Mouse (Mus musculus) E14TG2a.4 (cell line): ENCODE data around the gene Trak2.

Source experiments
- CTCF ChIP-seq: conservative IDR thresholded peaks from 2 replicates; pipeline ENCODE4 v1.5.1; 2014; ENCODE audit warnings: low read length
- NANOG ChIP-seq: IDR thresholded peaks from 2 replicates; pipeline ENCODE4 v1.6.1; 2014; ENCODE audit warnings: borderline replicate concordance, low read length, mixed read lengths
- POU5F1 ChIP-seq: IDR thresholded peaks from 2 replicates; pipeline ENCODE4 v1.6.1; 2014; ENCODE audit warnings: low read length, borderline replicate concordance

DNA sequence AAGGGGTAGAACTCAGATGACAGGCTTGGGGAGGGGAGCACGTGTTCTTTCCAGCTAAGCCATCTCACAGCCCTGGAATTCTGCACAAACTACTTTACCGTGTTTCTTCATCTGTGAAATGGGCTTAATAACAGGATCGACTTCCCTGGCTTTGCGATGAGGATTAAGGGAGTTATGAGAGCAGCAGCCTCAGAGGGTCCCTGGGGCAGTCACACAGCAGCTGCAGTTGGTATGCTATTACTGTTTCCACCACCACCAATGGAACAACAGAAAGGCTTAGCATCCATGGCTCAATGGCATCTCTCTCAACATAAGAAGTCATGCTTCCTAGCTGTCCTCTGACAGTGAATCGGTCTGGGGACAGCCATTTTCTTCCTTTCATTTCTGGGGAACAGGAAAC lies 20.7 kb downstream of the Trak2 start:
- no peak for TF ChIP-seq CTCF
- TF ChIP-seq NANOG: no peak
- TF ChIP-seq POU5F1: no peak
